In genomic region chr13:34669919-34670865, GRCm38 (mm10) we compare ENCODE assay signal across 16 mouse cellular contexts. TPM values are rescaled to one million over a fixed set of nuclear protein-coding genes. Genes with fewer than 3 reads are reported as not detected.
DNase-seq lines count a peak whose midpoint lies in the region; ATAC-seq lines count a peak whose summit lies in the region.
"Had no signal": no experiment of that assay in that cellular context is flagged by ENCODE, and none has a peak within 500 bp of the region (broad histone marks: within the 10 kb centered on the region; RNA-seq: fewer than 3 reads in every experiment).

No protein-coding gene starts in this region.

- WGBS in forebrain, embryonic 11.5 days = 37% methylated on average over 16 of the region's 16 CpGs
- WGBS in hindbrain, embryonic 14.5 days = 28% methylated on average over 16 of the region's 16 CpGs
- 15% methylated on average over 16 of the region's 16 CpGs for WGBS in midbrain, embryonic 15.5 days

- H3K9me3 ChIP-seq in forebrain, embryonic 11.5 days (ENCODE audit: control insufficient read depth, low read length) = no peaks in the 10 kb centered on the region; the same call in 1 of the 2 replicates
- no peaks in the 10 kb centered on the region for H3K9me3 ChIP-seq in hindbrain, embryonic 14.5 days (ENCODE audit: control insufficient read depth, low read length)
- no peaks in the 10 kb centered on the region for H3K9me3 ChIP-seq in midbrain, embryonic 15.5 days
- H3K9me3 ChIP-seq: G1E; liver, embryonic 15.5 days had no signal

- H3K4me2 ChIP-seq in forebrain, embryonic 11.5 days (ENCODE audit: low read depth, low read length, severe bottlenecking) = no peak overlapping the region
- H3K4me2 ChIP-seq in hindbrain, embryonic 14.5 days (replicated peaks) = peak overlapping the region; percentile 16
- peak overlapping the region; percentile 42 for H3K4me2 ChIP-seq in midbrain, embryonic 15.5 days
- H3K4me2 ChIP-seq: heart, embryonic 13.5 days; liver, embryonic 15.5 days had no signal

- H3K27me3 ChIP-seq in forebrain, embryonic 11.5 days (ENCODE audit: control insufficient read depth, insufficient read depth, low read length) = no peaks in the 10 kb centered on the region; the same call in 1 of the 2 replicates
- no peaks in the 10 kb centered on the region for H3K27me3 ChIP-seq in hindbrain, embryonic 14.5 days (ENCODE audit: control insufficient read depth, insufficient read depth, low read length)
- H3K27me3 ChIP-seq in midbrain, embryonic 15.5 days (replicated peaks) = no peaks in the 10 kb centered on the region
- H3K27me3 ChIP-seq: heart, embryonic 13.5 days; liver, embryonic 15.5 days had no signal

- H3K4me1 ChIP-seq in forebrain, embryonic 11.5 days (replicated peaks; ENCODE audit: control insufficient read depth, insufficient read depth, low read length) = peaks cover 4% of the 10 kb centered on the region; the same call in 1 of the 2 replicates
- H3K4me1 ChIP-seq in hindbrain, embryonic 14.5 days (replicated peaks; ENCODE audit: control insufficient read depth, insufficient read depth, low read length) = peaks cover 14% of the 10 kb centered on the region
- H3K4me1 ChIP-seq in midbrain, embryonic 15.5 days = peaks cover 14% of the 10 kb centered on the region
- H3K4me1 ChIP-seq: heart, embryonic 13.5 days; liver, embryonic 15.5 days had no signal

- H3K27ac ChIP-seq in forebrain, embryonic 11.5 days (ENCODE audit: low read depth, low read length) = no peak overlapping the region
- peak overlapping the region; percentile 68 for H3K27ac ChIP-seq in hindbrain, embryonic 14.5 days
- H3K27ac ChIP-seq in midbrain, embryonic 15.5 days = peak overlapping the region; percentile 63
- H3K27ac ChIP-seq: heart, embryonic 13.5 days; liver, embryonic 15.5 days had no signal

- no peak overlapping the region for H3K9ac ChIP-seq in forebrain, embryonic 11.5 days (ENCODE audit: low read length)
- H3K9ac ChIP-seq in hindbrain, embryonic 14.5 days = no peak overlapping the region
- H3K9ac ChIP-seq in midbrain, embryonic 15.5 days = no peak overlapping the region
- H3K9ac ChIP-seq: heart, embryonic 13.5 days; liver, embryonic 15.5 days had no signal

- ATAC-seq in forebrain, embryonic 11.5 days (replicated peaks; ENCODE audit: low FRiP score) = peak; percentile 67
- ATAC-seq in hindbrain, embryonic 14.5 days (ENCODE audit: low FRiP score) = peak; percentile 66
- peak; percentile 86 for ATAC-seq in midbrain, embryonic 15.5 days (replicated peaks)
- no peak for ATAC-seq in inflammation-experienced regulatory T-cells, adult 6 months

- H3K36me3 ChIP-seq in forebrain, embryonic 11.5 days (ENCODE audit: control insufficient read depth, insufficient read depth, low read length) = no peaks in the 10 kb centered on the region
- no peaks in the 10 kb centered on the region for H3K36me3 ChIP-seq in hindbrain, embryonic 14.5 days (replicated peaks; ENCODE audit: control insufficient read depth, insufficient read depth)
- no peaks in the 10 kb centered on the region for H3K36me3 ChIP-seq in midbrain, embryonic 15.5 days (replicated peaks)
- H3K36me3 ChIP-seq: G1E; heart, embryonic 13.5 days; liver, embryonic 15.5 days had no signal

- H3K4me3 ChIP-seq in forebrain, embryonic 11.5 days (ENCODE audit: low read depth, low read length) = no peak overlapping the region
- no peak overlapping the region for H3K4me3 ChIP-seq in hindbrain, embryonic 14.5 days (replicated peaks; ENCODE audit: low read length)
- H3K4me3 ChIP-seq in midbrain, embryonic 15.5 days = 0 out of 2 replicates have a peak overlapping the region, but pooled peaks have one; percentile 7
- H3K4me3 ChIP-seq: heart, embryonic 13.5 days; liver, embryonic 15.5 days had no signal

- peak; percentile 29 to 37 for DNase-seq in B cell, adult 2 months
- DNase-seq in forebrain, embryonic 11.5 days (ENCODE audit: low spot score) = peak; percentile 46
- peak; percentile 27 for DNase-seq in hindbrain, embryonic 14.5 days (ENCODE audit: low spot score)
- no peak for DNase-seq in thymus, adult 18-20 months
- no peak for DNase-seq in ovary, postnatal 10 days (ENCODE audit: low spot score)
- no peak for DNase-seq in lung, postnatal 10 days
- DNase-seq: adrenal gland, adult 2 months; cerebellum, adult 11-12 months; gastrocnemius, postnatal 36 days; layer of hippocampus, postnatal 36 days; right cerebral cortex, postnatal 25 days had no signal

RNA-seq across cellular contexts. Expression of gene Pxdc1, which starts 16.9 kb away (rescaled TPM):
- 4.6 and 5.0 TPM in 2 replicates for polyA plus RNA-seq in forebrain, embryonic 11.5 days (2014; fragmentation: Nextera tagmentation; extraction: Ambion mirVana)
- 10.4 and 13.2 TPM in 2 replicates for polyA plus RNA-seq in hindbrain, embryonic 14.5 days (2014; fragmentation: Nextera tagmentation; extraction: Ambion mirVana)
- 8.4 and 9.8 TPM in 2 replicates for polyA plus RNA-seq in midbrain, embryonic 15.5 days (2015; fragmentation: Nextera tagmentation; extraction: Ambion mirVana)
- under 1 TPM in 2 of 3 experiments, not detected in 1; 0.31 to 0.71 TPM for polyA plus RNA-seq in inflammation-experienced regulatory T-cells, adult 6 months (2017; shearing (Covaris generic))
- polyA plus RNA-seq: G1E had no signal

Comparison
In these comparisons a context has a peak if more than half of its experiments do, and no peak if none do; other contexts are left out.
1. DNase-seq: peak in B cell, adult 2 months (2 of 2), forebrain, embryonic 11.5 days (single experiment) and hindbrain, embryonic 14.5 days (single experiment); none in thymus, adult 18-20 months (0 of 2), ovary, postnatal 10 days (single experiment) and lung, postnatal 10 days (single experiment).